Mouse (Mus musculus) MEL (cell line): ENCODE measurements at regions not wholly inside any gene's neighbourhood (a gene's known extent, or its start where the extent isn't known, plus 50 kb on each side); places are given as distances from the start of the nearest gene placed in this dataset.

Source experiments
- DNase-seq: peaks from one replicate; pipeline ENCODE4 v3.0.0; 2011; ENCODE audit warnings: low read depth, low spot score
- H3K27ac ChIP-seq: 2 replicates; pipeline ENCODE4 v1.5.1; 2012; ENCODE audit warnings: low read depth, mild to moderate bottlenecking, control low read depth, low read length, moderate library complexity; ENCODE audit not compliant: control insufficient read depth
- H3K27me3 ChIP-seq, 2 experiments: fragments of 150-350 bp in 1 of 2; sonication (generic) in 1 of 2; 2 replicates each; pipeline ENCODE4 v1.6.1; 2012; ENCODE audit warnings: low read length in 2 of 2, mild to moderate bottlenecking in 2 of 2, improper control_type of control experiment in 1 of 2, moderate library complexity in 1 of 2; ENCODE audit not compliant: insufficient read depth in 2 of 2, control insufficient read depth in 1 of 2
- H3K36me3 ChIP-seq, 2 experiments: 2 replicates each; pipeline ENCODE4 v1.6.1; 2012 to 2014; ENCODE audit warnings: low read length in 2 of 2, improper control_type of control experiment in 1 of 2, inconsistent platforms in 1 of 2, mild to moderate bottlenecking in 1 of 2; ENCODE audit not compliant: insufficient read depth in 2 of 2, control insufficient read depth in 1 of 2
- H3K4me1 ChIP-seq, 2 experiments: fragments of 150-350 bp in 1 of 2; sonication (generic) in 1 of 2; 2 replicates each; pipeline ENCODE4 v1.6.1; 2012; ENCODE audit warnings: low read length in 2 of 2, improper control_type of control experiment in 1 of 2, mild to moderate bottlenecking in 1 of 2; ENCODE audit not compliant: insufficient read depth in 2 of 2, control insufficient read depth in 1 of 2
- H3K4me3 ChIP-seq, 2 experiments: fragments of 150-350 bp in 1 of 2; sonication (generic) in 1 of 2; 2 replicates each; pipeline ENCODE4 v1.5.1; 2012; ENCODE audit warnings: low read depth in 2 of 2, low read length in 2 of 2, mild to moderate bottlenecking in 2 of 2, moderate library complexity in 2 of 2, control low read depth in 1 of 2, improper control_type of control experiment in 1 of 2; ENCODE audit not compliant: control insufficient read depth in 1 of 2, insufficient read depth in 1 of 2
- H3K79me2 ChIP-seq: 2 replicates; pipeline ENCODE4 v1.6.1; 2012; ENCODE audit warnings: mild to moderate bottlenecking, low read length, moderate library complexity; ENCODE audit not compliant: control insufficient read depth, poor library complexity, insufficient read depth
- H3K9ac ChIP-seq: 2 replicates; pipeline ENCODE4 v1.6.1; 2012; ENCODE audit warnings: low read depth, mild to moderate bottlenecking, control low read depth, low read length, moderate library complexity; ENCODE audit not compliant: control insufficient read depth, poor library complexity, severe bottlenecking
- H3K9me3 ChIP-seq: fragments of 150-350 bp; sonication (generic); replicated peaks from 2 replicates; pipeline ENCODE4 v1.6.1; 2012; ENCODE audit warnings: mild to moderate bottlenecking, low read length, improper control_type of control experiment, moderate library complexity; ENCODE audit not compliant: insufficient read depth
- BHLHE40 ChIP-seq: IDR thresholded peaks from 2 replicates; pipeline ENCODE4 v1.6.1; 2012; ENCODE audit warnings: low read depth, mild to moderate bottlenecking, inconsistent platforms, low read length, improper control_type of control experiment, borderline replicate concordance
- CTCF ChIP-seq, 3 experiments: IDR thresholded peaks in 2 of 3; conservative IDR thresholded peaks in 1 of 3; 2 replicates each; pipeline ENCODE4 v1.5.1; 2011 to 2012; ENCODE audit warnings: low read length in 3 of 3, low read depth in 2 of 3, mild to moderate bottlenecking in 2 of 3, improper control_type of control experiment in 1 of 3, inconsistent platforms in 1 of 3, mixed read lengths in 1 of 3, moderate library complexity in 1 of 3; ENCODE audit not compliant: control insufficient read depth in 1 of 3, insufficient read depth in 1 of 3, poor library complexity in 1 of 3, severe bottlenecking in 1 of 3
- ELF1 ChIP-seq: IDR thresholded peaks from 2 replicates; pipeline ENCODE4 v1.6.1; 2014; ENCODE audit warnings: low read depth, mild to moderate bottlenecking, inconsistent platforms, low read length, improper control_type of control experiment, moderate library complexity
- ETS1 ChIP-seq: IDR thresholded peaks from 2 replicates; pipeline ENCODE4 v1.6.1; 2012; ENCODE audit warnings: low read depth, mild to moderate bottlenecking, inconsistent platforms, low read length, improper control_type of control experiment, moderate library complexity
- HCFC1 ChIP-seq: IDR thresholded peaks from 2 replicates; pipeline ENCODE4 v1.6.1; 2012; ENCODE audit warnings: low read depth, mild to moderate bottlenecking, inconsistent platforms, low read length, improper control_type of control experiment, moderate library complexity
- JUND ChIP-seq: IDR thresholded peaks from 2 replicates; pipeline ENCODE4 v1.6.1; 2011; ENCODE audit warnings: low read depth, mild to moderate bottlenecking, improper control_type of control experiment, low read length
- MAFK ChIP-seq: IDR thresholded peaks from 2 replicates; pipeline ENCODE4 v1.6.1; 2011; ENCODE audit warnings: low read depth, mild to moderate bottlenecking, low read length, improper control_type of control experiment, borderline replicate concordance
- MAX ChIP-seq: IDR thresholded peaks from 2 replicates; pipeline ENCODE4 v1.6.1; 2011; ENCODE audit warnings: low read length, improper control_type of control experiment
- MXI1 ChIP-seq: IDR thresholded peaks from 2 replicates; pipeline ENCODE4 v1.6.1; 2011; ENCODE audit warnings: mild to moderate bottlenecking, low read depth, low read length, improper control_type of control experiment
- POLR2AphosphoS2 ChIP-seq: IDR thresholded peaks from 2 replicates; pipeline ENCODE4 v1.6.1; 2011; ENCODE audit warnings: low read length, improper control_type of control experiment
- POLR2AphosphoS5 ChIP-seq: IDR thresholded peaks from 2 replicates; pipeline ENCODE4 v1.6.1; 2012; ENCODE audit warnings: low read depth, borderline replicate concordance, mild to moderate bottlenecking, inconsistent platforms, low read length, moderate library complexity, mixed read lengths
- RAD21 ChIP-seq: IDR thresholded peaks from 2 replicates; pipeline ENCODE4 v1.6.1; 2011; ENCODE audit warnings: mild to moderate bottlenecking, low read depth, low read length, improper control_type of control experiment
- RCOR1 ChIP-seq: IDR thresholded peaks from 2 replicates; pipeline ENCODE4 v1.6.1; 2012; ENCODE audit warnings: low read depth, mild to moderate bottlenecking, inconsistent platforms, low read length, improper control_type of control experiment
- SIN3A ChIP-seq: IDR thresholded peaks from 2 replicates; pipeline ENCODE4 v1.6.1; 2012; ENCODE audit warnings: low read length, improper control_type of control experiment, inconsistent platforms
- SMC3 ChIP-seq: IDR thresholded peaks from 2 replicates; pipeline ENCODE4 v1.6.1; 2011; ENCODE audit warnings: low read depth, low read length, improper control_type of control experiment
- TBP ChIP-seq: IDR thresholded peaks from 2 replicates; pipeline ENCODE4 v1.8.0; 2011; ENCODE audit warnings: low read depth, low read length, improper control_type of control experiment
- TCF12 ChIP-seq: IDR thresholded peaks from 2 replicates; pipeline ENCODE4 v1.6.1; 2014; ENCODE audit warnings: low read depth, mild to moderate bottlenecking, inconsistent platforms, low read length, improper control_type of control experiment, moderate library complexity
- ZKSCAN1 ChIP-seq: IDR thresholded peaks from 2 replicates; pipeline ENCODE4 v1.6.1; 2012; ENCODE audit warnings: low read depth, mild to moderate bottlenecking, inconsistent platforms, low read length, improper control_type of control experiment, moderate library complexity

- Histone ChIP-seq H3K36me3 (no peaks in the 10 kb centered on the region), H3K9ac (no peak overlapping the region), H3K79me2 (no peaks in the 10 kb centered on the region), H3K27me3 (no peaks in the 10 kb centered on the region)
- no peak for DNase-seq
- TF ChIP-seq SIN3A (no peak), MXI1 (no peak), POLR2AphosphoS5 (no peak), ZKSCAN1 (no peak), SMC3 (no peak), BHLHE40 (no peak), POLR2AphosphoS2 (no peak)
- TF ChIP-seq, all 39 proteins: peak for 0
- no peak overlapping the region for H3K27ac ChIP-seq
- no peak overlapping the region for H3K4me3 ChIP-seq
- no peaks in the 10 kb centered on the region for H3K4me1 ChIP-seq
- H3K9me3 ChIP-seq, result no peaks in the 10 kb centered on the region
Measured at GRCm38 (mm10) chr2:172782686-172783085, 157.4 kb downstream of the Bmp7 start.

- no peak overlapping the region for H3K27ac ChIP-seq
- H3K9ac ChIP-seq, result no peak overlapping the region
- H3K27me3 ChIP-seq, result no peaks in the 10 kb centered on the region
- no peaks in the 10 kb centered on the region for H3K4me1 ChIP-seq
- no peak for TF ChIP-seq CTCF (IDR thresholded peaks at IDR 0.05 in 2 of 3, conservative IDR thresholded peaks at IDR 0.05 in 1 of 3; ENCODE audit: control insufficient read depth in 1 of 3, insufficient read depth in 1 of 3, low read depth in 2 of 3, low read length in 3 of 3, poor library complexity in 1 of 3, severe bottlenecking in 1 of 3)
- TF ChIP-seq MAX, result no peak
- TF ChIP-seq HCFC1, result no peak
- TF ChIP-seq RCOR1, result no peak
- TF ChIP-seq ETS1, result no peak
- no peak for TF ChIP-seq JUND
- TF ChIP-seq TBP, result no peak
- no peak for TF ChIP-seq POLR2AphosphoS5
- no peak for TF ChIP-seq BHLHE40
- no peak for TF ChIP-seq RAD21
- no peak for TF ChIP-seq MAFK
- TF ChIP-seq ELF1, result no peak
- no peak for TF ChIP-seq SMC3
- no peak for TF ChIP-seq TCF12
- no peaks in the 10 kb centered on the region for H3K79me2 ChIP-seq
- no peaks in the 10 kb centered on the region for H3K9me3 ChIP-seq
- DNase-seq, result no peak
- no peaks in the 10 kb centered on the region for H3K36me3 ChIP-seq
- no peak overlapping the region for H3K4me3 ChIP-seq
Measured at GRCm38 (mm10) chr2:172786297-172786696, 153.8 kb downstream of the Bmp7 start.
